Mouse (Mus musculus) adrenal gland, postnatal 25 days (tissue): ENCODE results near the gene Mkrn1. TPM values are rescaled to one million over a fixed set of nuclear protein-coding genes. Genes with fewer than 3 reads are reported as not detected.
"Not testable (repeated sequence)": the region's sequence is repeated elsewhere in the genome, so short reads cannot be mapped to it uniquely, and the experiment has no call there.

Experiments used
- DNase-seq: peaks from one replicate; pipeline ENCODE4 v3.0.0; 2021; ENCODE audit warnings: mixed read lengths
- long read RNA-seq: library from polyadenylated mRNA; stranded (forward); transcript quantifications from one replicate; pipeline ENCODE4 v2.0.0, GENCODE M21; 2021
- total RNA-seq: library from RNA; stranded (reverse); gene quantifications from 2 replicates; pipeline ENCODE4 v1.2.3, GENCODE M21; 2021

Mkrn1 gene
- 70.6 and 103 TPM in 2 replicates for total RNA-seq
- long read RNA-seq, transcript Mkrn1-203 (3 exons, 751 nt): minor isoform, 14 of 202 reads
- long read RNA-seq, transcript Mkrn1-202 (5 exons, 1,511 nt): minor isoform, 10 of 202 reads
- long read RNA-seq, transcript Mkrn1-201 (8 exons, 3,046 nt): major isoform, 157 of 202 reads
- long read RNA-seq, partial matches to known transcripts: 1 of 202 reads
- long read RNA-seq, other reads (novel, unspliced or antisense): 20 of 202 reads

DNA sequence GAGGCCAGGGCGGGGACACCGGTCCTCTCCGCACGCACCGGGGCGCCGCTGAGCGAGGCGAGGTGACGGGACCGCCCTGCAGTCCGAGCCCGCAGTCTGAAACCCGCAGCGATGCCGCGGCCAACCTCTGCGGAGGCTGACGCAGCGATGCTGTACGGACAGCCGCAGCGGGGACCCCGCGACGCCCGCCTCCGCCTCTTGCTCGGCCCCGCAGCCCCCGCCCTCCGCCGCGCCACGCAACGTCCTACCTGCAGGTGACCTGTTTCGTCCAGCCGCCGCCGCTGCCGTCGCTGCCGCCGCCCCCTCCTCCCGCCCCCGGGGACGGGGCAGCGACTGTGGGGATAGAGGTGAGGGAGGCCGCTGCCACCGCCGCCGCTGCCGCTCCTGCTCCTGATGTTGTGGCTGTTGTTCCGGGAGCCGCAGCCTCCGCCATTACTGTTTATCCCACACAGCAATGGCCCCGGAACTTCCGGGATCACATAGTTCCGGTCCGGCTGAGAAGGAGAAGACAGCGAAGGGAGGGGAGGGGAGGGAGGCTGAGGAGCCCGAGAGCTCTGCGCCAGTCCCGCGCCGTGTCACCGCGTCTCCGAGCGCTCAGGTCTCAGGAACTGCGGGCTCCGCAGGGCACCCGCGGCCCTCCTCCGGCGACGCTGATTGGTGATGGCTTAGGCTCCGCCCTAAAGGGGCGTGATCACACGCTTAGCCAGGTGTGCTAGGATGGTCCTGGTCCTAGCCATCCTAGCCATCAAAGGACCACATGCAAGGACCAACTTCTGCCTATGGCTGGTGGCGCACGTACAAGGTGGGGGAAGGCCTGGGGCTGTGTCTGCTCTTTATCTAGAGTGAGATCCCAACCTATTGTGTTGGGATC is at the start of gene Mkrn1:
Gene Mkrn1, minus strand, starts transcription at position 612 of the 871 bp plus-strand sequence.
- peak; percentile 71 for DNase-seq

DNA sequence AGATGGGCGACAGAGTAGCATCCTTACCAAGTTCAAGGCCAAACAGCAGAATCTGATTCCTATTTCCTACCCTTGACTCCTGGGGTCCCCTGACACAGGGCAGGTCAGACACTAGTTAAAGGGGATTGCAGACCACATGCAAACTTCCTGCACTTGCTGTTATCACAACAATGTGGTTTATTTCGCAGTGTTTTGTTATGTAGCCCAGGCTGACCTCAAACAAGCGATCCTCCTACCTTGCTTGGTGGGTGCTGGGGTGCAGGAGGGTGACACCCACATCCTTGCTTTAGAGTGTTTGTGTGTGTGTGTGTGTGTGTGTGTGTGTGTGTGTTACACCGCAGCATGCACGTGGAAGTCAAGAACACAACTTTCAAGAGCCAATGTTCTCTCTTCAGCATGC is 49.2 kb upstream of the Mkrn1 start:
- no peak for DNase-seq

DNA sequence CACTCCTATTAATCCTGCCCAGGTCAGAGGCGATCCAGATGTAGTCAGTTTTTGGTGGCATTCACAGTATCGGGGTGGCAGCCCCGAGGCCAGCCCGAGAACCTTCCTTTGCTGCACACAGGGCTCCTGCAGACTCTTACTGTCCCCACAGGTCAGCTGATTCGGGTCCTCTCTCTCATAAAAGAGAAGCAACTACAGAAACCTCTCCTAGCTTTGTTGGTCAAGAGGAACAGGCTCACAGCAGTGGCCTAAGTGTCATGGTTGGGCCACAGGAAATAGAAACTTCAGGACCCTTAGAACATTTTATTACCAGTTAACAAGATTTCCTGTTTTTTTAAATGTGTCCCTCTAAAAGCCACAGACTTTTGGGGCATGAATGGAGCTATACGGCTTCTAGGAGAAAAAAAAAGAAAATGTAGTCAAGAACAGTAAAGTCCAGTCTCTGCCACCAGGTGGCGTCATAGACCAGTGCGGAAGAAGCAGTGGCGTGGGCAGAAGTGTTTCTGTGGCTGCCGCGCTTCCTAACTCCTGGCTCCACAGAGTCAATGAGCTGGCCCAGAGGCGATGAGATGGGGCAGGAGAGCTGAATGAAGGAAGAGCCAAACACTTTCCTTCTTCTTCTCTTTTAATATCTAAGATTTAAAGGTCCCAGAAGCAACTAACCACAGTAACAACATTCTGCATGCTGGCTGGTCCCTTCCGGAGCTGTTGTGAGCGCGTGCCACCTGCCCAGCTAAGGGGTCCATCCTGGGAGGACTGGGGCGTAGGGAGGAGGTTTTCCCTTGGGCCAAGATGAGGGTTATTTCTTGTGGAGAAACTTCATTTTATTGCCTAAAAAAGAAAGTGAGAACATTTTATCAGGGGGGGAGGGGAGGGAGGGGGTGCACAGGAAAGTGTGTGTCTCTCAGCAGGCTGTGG is 42.6 kb upstream of the Mkrn1 start:
- peak; percentile 83 for DNase-seq

DNA sequence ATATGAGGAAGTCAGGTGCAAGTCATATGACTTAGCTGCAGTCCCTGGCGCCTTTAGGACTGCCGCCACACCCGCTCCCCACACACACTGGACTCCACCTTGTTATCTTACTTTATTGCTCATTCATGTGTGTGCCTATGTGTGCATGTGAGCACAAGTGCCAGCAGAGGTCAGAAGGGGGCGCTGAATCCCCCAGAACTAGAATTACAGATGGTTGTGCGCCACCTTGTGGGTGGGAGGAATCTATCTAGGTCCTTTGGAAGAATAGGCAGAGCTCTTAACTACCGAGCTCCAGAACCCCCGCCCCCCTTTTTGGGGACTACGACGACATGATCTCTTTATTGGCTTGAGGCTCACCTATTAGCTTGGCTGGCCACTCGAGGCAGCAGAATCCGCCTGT is 39.8 kb upstream of the Mkrn1 start:
- DNase-seq: no peak

DNA sequence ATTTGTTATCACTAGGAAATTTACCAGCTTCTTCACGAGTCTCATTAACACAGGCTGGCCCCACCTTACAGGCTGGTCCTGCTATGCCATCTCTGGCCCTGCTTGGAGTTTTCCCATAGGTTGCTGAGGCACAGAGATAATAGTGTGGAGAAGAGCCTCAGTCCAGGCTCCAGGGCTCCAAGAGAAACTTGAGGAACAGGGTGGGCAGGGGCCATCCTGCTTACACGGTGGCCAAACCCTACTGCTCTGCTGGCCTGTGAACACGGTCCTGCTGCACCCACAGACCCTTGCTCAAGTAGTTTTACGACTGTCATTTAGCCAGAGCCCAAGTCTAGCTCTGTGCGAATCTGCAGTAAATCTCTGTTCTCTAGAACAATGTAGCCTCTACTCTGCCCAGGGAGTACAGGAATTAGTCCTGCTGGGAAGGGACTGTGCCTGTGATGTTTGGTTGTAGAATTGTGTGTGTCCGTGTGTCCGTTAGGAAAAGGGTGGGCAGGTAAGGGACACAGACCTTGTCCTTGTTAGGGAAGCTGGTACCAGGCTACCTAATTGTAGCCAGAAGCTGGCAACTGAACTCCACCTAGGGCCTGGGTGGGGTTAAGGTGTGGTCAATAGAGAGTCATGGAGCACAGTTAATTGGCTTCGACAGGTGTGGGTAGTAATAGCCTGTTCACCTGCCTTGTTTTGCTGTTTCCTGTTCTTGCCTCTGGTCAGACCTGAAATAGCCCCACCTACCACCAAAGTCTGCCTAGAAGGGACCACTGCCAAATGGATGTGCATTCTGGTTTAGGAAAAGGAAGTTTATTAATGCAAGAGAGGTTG is 35.3 kb upstream of the Mkrn1 start:
- DNase-seq: no peak

DNA sequence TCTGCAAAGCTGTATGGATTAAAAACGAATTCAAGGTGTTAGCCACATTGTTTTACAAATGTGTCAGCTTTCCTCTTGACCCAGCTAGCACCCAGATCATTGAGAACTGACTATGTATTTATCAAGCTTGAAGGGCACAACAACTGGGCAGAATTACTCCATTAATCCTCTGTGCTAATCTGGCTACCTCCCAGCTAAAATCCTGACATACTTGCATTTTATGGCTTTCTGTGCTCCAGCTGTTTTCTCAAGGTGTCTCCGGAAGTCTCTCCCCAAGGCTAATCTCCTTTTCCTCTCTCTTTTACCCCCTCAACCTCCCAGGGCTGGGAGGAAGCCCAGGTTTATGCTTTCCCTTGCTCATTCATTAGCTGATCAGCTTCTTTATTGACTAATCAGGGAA is 34.4 kb upstream of the Mkrn1 start:
- DNase-seq: no peak

DNA sequence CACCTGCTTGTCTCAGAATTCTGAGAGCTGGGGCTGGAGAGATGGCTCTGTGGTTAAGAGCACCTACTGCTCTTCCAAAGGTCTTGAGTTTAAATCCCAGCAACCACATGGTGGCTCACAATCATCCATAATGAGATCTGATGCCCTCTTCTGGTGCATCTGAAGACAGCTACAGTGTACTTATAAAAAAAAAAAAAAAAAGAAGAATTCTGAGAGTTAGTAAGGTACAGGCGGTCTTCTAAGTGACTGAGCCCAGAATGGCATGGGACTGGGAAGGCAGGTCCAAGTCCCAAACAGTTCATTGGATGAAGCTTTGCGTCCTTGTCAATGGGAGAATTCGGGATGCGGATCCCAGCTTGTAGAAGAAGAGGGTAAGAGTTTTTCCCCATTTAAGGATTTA is 33.3 kb upstream of the Mkrn1 start:
- DNase-seq: no peak

DNA sequence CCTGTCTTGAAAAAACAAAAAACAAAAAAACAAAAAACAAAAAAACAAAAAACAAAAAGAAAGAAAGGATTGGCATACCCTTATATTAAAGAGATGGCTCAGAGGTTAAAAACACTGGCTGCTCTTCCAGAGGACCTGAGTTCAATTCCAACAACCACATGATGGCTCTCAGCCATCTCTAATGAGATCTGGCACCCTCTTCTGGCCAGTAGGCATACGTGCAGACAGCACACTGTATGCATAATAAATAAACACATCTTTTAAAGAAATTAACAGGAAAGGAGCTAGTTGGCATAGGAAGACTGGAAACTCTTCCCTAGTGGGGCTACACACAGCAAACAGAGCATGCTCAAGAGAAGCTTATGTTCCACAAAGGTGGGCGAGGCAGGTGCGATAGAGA is 30.8 kb upstream of the Mkrn1 start:
- DNase-seq: no peak

DNA sequence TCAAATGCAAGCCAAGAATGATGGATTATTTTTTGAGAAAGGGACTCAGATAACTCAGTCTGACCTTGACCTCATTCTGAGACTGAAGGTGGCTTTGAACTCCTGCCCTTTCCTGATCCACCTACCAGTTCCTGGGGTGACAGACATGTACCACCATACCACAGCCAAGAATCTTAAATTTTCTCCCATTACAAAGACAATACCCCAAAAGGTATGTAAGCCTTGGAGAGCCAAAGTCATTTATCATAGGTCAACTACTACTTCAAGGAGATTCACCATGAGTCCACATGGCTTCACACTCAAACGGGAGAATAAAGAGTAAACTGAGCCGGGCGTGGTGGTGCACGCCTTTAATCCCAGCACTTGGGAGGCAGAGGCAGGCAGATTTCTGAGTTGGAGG is 30.3 kb upstream of the Mkrn1 start:
- no peak for DNase-seq

DNA sequence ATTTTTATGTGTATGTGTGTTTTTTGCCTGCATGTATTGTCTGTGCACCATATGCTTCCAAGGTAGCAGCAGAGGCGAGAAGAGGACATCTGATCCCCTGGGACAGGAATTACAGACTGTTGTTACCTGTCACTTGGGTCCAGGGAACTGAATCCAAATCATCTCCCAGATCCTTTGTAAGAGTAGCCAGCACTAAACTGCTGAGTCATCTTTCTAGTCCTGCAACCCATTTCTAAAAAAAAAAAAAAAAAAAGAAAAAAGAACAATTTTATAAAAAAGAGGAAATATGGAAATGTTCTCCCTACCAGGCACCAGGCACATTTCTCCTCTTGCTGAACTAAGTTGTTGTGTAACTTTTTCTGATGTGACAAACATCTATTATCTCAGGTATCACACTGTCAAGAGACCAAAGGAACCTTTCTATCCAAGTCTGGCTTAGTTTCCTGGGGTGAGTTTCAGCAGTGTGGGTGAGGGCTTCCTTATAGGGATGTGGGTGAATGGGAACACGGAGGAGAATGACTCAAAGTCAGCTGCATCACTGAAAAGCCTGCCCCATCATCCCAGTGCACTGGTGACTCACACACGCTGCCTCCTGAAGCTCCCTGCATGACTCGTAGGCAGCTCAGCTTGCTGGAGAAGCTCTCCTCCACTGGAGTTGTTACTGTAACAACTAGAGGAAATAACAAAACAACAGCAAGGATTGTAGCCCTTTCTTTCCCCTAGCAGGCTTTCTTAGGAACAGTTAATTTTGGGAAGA is 27.3 kb upstream of the Mkrn1 start:
- peak; percentile 27 for DNase-seq

DNA sequence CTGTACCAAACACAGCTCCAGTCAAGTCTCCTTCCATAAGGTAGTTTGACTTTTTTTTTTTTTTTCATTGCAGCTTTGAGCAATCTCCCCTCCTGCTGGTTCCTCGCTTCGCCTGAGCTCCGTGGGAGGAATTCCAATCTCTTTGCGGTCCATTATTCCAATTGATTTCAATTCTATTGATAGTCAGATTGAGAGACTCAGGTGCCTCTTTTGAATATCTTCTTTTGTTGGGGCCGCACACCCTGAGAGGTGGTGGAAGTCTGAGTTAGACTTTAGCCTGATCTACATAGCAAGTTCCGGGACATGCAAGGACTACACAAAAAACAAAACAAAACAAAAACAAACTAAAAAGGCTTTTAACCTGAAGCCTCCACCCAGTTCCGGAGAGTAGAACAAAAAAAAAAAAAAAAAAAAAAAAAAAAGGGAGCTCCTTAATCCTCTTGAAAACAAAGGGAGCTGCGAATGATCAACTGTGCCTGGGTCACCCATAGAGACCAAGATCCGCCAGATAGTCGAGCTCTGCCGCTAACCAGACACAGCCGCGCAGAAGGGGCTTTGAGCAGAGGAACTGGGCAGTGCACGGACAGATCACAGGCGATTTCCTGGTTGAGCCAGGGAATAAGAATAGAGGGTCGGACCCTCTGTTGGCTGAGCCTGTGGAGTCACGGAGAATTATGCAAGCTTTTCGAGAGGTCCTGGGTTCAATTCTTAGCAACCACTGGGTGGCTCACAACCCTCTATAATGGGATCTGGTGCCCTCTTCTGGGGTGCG is 25.7 kb upstream of the Mkrn1 start:
- DNase-seq: no peak

DNA sequence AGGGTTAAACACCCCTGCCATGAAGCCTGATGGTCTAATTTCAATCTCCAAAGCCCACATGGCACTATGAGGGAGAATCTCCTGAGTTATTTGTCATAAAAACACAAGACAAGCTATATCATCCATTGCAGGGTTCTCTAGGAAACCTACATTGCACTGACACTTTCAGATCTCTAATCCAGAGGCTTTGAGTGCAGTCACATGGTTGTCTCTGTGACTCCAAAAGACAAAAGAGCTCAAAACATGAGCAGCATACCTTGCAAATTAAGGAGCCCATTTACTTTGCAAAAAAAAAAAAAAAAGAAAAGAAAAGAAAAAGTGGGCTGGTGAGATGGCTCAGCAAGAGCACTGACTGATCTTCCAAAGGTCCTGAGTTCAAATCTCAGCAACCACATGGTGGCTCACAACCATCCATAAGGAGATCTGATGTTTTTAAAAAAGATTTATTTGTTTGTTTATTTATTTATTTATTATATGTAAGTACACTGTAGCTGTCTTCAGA is 22.6 kb upstream of the Mkrn1 start:
- no peak for DNase-seq

DNA sequence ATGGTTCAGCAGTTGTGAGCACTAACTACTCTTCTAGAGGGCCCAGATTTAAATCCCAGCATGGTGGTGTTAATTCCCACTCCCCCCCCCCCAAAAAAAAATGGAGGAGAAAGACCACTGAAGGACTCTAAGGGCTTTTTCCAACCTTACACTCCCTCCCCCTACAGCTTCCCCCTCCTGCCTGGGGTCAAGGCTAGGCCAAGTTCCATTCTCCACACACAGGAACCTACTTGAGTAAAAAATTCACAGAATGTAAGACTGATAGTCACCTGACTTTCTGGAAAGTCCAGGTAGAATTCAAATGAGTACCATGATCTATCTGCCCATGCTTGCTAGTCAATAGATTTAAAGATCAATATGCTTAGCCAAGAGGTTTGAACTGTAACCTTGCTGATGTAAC is 19.9 kb upstream of the Mkrn1 start:
- DNase-seq: no peak

DNA sequence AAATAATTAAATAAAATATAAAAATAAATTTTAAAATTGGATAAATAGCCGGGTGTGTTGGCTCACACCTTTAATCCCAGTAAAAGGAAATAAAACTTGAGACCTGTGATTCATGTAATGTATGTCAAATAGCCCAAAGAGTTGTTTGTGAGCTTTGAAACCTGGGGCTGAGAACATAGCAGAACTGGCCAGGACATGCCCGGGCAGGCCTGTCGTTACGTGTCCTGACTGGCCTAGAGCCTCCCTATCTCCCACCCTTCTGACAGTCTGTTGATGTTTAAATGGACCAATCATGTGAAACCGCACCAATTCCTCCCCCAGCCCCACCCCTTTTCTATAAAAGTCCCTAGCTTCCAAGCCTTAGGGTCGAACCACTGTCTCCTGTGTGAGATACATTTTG is 17.3 kb upstream of the Mkrn1 start:
- not testable (repeated sequence) for DNase-seq

DNA sequence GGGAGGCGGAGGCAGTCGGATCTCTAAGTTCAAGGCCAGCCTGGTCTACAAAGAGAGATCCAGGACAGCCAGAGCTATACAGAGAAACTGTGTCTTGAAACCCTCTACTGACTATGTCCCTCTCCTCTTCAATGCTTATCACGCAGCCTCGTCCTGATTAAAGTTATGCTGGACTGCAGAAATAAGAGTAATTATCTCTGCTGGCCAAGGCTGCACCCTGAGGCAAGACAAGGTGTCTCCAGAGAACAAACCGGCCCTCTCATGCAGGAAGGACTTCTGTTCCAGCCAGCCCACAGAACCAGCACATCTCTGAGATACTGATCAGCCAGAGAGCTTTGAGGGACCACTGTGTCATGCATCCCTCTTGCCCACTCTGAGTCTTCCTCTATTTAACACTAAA is 15.6 kb upstream of the Mkrn1 start:
- DNase-seq: no peak

DNA sequence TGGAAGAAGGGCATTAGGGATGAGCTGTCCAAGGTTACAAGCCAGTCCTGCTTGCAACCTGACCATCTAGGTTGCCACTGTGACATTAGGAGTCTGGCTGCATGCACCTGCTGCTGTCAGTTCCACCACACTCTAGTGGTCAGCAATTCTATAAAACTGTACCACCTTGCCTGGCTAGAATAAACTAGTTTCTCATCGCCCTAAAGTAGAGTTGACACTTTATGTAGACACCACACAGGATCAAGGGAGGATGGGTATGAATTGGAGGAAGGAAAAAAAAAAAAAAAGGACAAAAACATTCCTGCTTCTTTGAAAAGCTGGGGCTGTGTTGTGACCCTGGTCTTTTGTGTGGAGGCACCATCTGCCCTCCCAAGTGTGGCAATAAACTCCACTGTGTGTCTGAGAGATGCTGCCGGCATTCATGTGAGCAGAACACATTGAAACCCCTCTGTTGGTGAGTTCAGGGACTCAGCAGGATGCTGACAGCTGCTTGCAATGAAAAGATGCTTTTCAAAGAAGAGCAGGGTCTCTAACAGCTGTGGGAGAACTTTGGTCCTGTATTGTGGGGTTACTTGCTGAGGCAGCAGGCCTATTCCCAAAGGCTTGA is 14.7 kb upstream of the Mkrn1 start:
- no peak for DNase-seq

DNA sequence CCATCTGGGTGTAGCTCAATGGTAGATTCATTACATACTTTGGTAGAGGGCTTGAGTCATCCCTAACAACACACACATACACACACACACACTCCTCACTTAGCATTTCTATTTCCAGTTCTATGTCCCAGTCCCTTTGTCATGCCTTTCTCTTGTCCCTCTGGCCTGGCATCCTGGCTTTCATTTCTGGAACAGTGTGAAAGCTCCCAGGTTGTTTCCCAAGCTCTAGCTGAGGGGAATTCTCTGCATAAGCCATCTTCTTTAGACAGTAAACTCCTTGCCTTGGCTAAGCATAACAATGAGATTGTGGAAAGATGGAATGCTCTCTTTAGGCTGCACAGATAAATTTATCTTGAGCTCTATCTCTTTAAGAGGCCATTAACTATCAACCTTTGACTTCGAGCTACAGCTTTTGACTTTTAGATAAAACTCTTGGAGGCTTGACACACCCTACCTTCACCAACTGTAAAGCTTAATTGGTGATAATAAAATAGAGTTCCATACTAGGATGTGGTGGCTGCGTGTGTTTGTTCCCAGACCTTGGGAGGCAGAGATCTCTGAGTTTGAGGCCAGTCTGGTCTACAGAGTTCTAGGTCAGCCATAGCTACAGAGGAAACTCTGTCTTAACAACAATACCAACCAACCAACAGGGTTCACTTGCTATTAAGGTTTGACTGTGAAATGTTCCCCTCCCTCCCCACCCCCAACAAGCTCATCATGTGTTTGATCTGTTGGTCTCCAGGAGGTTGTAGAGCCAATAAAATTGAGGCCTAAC is 14.0 kb upstream of the Mkrn1 start:
- no peak for DNase-seq

DNA sequence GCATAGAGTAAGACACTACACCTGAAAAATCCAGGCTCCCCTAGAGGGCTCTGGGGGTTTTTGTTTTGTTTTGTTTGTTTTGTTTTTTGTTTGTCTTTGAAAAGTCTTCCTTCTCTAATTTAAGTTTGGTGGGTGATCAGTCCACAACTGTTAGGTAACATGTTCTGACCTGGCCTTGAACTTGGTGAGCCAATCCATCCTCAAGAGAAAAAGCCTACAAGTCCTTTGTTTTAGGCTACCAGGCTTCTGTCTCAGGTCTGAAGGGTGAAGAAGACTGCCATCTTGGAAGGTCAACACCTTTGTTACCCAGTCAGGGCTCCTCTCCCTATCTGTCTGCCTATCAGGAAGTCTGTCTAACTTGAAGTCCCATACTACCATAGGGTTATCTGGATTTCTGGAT is 13.4 kb upstream of the Mkrn1 start:
- DNase-seq: no peak

DNA sequence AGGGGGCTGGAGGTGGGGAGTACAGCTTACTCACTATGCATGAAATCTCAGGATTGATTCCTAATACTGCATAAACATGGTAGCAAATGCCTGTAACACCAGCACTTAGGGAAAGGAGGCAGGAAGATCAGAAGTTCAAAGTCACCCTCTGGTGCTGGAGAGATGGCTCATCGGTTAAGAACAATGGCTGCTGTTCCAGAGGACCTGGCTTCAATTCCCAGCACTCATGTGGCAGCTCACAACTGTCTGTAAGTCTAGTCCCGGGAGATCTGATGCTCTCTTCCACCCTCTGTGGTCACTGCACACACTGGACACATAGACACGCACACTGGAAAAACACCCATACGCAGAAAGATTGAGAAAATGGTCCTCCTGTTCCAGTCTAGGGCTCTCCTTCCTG is 12.9 kb upstream of the Mkrn1 start:
- no peak for DNase-seq
